Mouse (Mus musculus) urinary bladder, adult 2 months (tissue): Measurements from ENCODE around the gene Zfp663. TPM values are rescaled to one million over a fixed set of nuclear protein-coding genes. Genes with fewer than 3 reads are reported as not detected.

Experiments used
- DNase-seq: peaks from one replicate; pipeline ENCODE4 v3.0.0; 2022; ENCODE audit warnings: low spot score
- polyA plus RNA-seq: library from polyadenylated mRNA; depleted of rRNA; stranded (reverse); fragments of >200 nt; gene quantifications from 2 replicates; pipeline ENCODE4 v1.2.3, GENCODE M21; 2012; rRNA removed

Zfp663 gene
- polyA plus RNA-seq: 0.01 TPM in 1 of 2 replicates, not detected in the other

DNA sequence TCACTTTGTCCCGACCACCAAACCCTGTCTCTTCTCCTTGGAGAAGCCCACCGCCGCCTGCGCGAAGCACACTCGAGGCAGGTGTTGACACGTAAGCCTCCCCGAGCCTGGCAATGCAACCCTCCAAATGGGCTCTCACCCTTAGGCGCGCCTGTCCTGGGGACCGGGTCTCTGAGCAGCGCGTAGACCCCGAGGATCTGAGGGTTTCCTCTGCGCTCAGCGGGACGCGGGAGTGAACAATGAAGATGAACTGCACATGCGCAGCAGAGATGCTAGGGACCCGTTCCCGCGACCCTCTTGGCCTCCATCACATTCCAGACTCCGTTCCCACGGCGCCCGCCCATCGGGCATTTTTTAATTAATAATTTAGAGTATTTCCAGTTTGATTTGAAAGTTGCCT, at the start of gene Zfp663:
Gene Zfp663, minus strand, starts transcription at position 234 of the 400 bp plus-strand sequence.
- DNase-seq: no peak

DNA sequence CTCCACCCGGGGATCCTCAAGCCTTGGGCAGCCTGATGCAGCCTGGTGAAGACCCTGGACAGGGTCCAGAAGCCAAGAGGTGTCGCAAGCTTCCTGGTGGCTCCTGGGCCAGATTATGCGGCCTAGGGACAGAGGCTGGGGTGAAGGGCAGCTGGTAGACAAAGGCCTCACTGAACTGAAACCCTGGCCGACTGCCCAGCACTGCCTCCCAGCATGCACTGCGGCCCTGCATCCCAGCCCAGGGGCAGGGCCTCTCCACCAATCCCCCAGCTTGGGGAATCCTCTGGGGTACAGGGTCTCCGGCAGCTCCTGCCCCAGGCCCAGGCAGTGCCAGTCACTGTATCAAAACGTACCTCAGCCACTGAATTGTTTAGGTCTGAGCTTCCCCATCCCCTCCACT, 48.8 kb upstream of the Zfp663 start:
- no peak for DNase-seq

DNA sequence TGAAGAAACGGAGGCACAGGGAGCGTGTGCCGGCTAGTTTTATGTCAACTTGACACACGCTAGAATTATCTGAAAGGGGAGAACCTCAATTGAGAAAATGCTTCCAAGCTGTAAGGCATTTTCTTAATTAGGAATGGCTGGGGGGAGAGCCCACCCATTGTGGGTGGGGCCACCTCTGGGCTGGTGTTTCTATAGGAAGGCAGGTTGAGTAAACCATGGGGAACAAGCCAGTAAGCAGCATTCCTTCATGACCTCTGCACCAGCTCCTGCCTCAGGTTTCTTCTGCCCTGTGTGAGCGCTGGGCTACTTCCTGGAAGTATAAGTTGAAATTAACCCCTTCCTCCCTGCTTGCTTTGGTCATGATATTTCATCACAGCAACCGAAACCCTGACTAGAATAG, 47.3 kb upstream of the Zfp663 start:
- DNase-seq: no peak

DNA sequence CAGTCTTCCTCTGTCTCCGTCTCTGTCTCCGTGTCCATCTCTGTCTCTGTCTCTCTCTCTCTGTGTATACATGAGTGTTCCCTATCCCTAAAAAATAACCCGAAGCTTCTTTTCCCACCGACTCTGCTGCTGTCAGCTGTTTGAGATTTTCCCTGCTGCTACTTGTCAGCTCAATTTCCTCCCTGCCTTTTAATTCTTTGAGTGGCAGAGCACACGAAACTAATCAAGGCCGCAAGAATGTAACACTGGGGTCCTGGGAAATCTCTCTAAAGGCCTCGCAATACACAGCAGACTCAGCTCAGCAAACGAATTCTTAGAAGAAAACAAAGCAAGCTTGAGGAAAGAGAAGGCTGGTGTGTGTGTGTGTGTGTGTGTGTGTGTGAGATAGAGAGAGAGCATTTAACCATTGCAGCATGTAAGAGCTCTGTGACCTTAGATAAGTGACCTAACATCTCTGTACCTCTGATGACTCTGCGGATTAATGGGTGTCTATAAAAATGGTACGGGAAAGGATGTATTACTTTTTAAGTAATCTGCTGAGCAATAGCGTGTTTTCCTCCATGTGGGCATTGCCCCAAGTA, 46.7 kb upstream of the Zfp663 start:
- no peak for DNase-seq

DNA sequence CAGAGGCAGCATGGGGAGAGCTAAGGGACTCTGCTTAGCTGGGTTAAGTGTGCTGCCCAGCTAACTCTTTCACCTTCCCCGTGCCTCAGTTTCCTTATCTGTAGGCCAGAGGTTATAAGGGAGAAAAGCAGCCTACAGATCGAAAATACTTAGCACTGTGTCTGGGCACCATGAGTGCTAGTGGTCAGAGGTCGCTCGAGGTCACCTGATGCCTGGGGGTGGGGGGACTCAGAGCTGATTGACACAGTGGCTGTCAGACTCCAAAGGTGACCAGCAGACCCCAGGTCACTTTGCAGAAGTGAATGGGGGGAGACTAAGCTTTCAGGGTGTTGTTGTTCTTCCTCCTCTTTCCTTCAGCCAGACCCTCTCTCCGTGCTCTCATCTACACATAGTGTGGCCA, 45.8 kb upstream of the Zfp663 start:
- DNase-seq: no peak

DNA sequence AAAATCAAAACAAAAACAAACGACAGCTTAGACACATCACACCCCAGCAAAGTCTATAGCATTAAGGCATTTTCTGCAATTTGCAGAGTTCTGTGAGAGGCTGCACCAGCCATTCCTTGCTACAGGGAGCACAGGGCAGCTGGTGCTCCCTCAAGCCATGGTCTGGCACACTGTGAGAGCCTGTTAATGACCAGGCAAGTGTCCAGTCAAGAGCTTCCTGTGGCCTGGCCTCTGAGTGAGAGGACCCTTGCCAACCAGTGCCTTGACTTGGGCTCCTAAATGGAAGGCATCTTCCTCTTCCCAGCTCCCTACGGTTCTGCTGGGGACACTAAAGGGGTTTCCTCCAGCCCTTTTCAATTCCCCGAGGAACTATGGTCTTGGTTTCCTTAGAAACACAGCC, 45.4 kb upstream of the Zfp663 start:
- DNase-seq: no peak

DNA sequence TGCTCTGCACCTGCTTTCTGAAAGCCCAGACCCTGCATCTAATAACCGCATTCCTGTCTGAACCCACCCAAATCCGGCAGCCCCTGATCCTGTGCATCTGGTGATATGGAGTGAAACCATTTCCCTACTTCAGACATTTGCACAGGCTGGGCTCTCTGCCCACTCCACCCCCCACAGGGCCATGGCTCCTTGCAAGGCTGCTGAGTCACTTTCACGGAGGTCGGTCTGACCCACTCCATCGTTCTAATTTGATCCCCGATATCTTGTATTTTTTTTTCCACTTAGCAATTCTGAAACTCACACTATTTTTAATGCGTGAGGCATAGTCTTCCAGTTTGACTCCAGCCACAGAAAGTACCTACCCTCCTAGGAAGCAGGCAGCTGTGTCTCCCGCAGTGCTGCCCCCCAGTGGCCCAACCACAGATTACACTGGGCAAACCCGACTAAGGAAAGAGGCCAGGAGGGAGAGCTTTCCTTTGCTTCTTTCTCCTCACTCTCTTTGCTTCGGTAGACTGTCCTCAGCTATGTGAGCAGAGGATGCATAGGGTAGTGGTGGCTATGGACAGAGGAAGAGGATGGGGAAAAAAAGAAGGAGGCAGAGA, 39.3 kb upstream of the Zfp663 start:
- DNase-seq: peak; percentile 51

DNA sequence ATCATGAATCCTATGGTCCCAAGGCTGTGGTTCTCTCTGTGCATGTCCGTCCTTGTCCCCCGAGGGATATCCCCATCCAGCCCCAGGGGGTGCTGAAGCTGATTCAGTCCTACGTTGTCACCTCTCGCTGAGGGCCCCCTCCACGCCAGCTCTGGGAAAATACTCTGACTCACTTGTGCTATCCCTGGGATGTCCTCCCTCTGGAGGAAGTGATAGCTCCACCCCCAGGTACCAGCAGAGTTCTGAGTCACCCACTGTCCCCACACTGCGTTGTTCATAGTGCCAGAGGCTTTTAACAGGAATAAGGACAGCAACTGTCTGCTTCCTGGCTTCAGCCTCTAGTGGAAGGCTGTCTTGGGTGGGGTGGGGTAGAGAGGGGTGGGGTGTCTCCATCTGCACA, 36.8 kb upstream of the Zfp663 start:
- no peak for DNase-seq

DNA sequence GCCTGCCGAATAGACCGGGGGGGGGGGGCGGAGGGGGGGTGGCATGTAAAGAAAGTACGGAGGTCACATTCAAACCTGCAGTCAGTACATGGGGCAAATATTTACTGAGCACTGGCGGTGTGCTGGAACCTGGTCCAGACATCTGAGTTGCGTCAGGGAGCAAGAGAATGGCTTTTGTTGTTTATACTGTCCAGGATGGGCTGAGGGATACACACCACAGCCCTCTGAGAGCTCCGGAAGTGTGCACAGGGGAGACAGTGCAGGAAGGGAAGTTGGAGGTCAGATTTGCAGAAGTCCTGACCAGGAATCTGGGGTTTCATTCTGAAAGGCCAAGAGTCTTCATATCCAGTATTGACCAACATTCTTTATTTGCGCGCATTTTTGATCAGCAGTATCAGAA, 36.4 kb upstream of the Zfp663 start:
- DNase-seq: no peak

DNA sequence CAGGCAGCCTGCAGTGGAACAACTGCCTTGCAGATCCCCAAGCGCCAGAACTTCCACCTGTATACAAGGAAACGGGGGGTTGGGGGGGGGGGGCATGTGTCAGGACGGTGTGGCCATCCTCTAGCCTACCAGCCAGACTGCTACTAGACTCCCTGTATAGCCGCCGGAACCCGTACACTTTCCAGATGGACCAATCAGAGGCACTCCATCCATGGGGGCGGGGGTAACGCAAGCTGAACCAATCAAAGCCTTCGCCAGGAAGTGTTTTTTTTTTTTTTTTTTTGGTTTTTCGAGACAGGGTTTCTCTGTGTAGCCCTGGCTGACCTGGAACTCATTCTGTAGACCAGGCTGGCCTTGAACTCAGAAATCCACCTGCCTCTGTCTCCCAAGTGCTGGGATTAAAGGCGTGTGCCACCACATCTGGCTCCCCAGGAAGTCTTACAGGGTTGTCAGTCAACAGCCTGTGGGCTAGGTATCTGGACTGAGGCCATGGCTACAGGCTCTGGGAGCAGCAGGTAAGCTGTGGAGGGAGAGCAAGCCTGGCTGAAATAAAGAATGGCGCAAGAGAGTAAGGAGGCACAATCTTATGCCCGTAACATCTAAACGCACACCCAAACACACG, 29.7 kb upstream of the Zfp663 start:
- DNase-seq: no peak

DNA sequence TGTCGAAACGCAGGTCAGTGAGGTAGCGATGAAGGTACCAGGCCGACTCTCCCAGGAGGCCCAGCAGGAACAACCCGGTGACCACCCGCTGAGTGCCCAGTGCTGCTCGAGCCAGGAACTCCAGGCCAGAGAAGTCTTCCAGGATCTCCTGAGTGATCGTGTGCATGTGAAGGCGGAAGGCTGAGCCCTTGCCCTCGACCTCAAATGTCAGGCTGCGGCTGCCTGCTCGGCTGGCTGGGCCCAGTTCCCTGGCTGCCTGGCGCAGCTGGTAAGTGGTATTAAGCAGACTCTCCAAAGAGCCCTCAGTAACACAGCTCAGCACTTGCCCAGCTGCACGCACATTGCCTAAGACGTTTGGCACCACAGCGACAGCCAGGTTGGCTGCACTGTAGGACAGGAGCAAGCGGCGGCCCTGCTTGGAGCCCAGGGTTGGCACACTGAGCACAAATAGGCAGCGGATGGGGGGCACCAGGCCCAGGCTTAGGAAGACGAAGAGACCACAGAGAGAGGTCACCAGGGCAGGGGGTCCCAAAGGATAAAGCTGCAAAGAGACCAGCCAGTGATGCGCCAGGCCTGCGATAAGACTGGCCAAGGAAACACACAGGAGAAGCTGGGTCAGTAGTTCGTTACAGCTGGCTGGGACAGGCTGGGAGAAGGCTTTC, 29.1 kb upstream of the Zfp663 start:
- DNase-seq: no peak

DNA sequence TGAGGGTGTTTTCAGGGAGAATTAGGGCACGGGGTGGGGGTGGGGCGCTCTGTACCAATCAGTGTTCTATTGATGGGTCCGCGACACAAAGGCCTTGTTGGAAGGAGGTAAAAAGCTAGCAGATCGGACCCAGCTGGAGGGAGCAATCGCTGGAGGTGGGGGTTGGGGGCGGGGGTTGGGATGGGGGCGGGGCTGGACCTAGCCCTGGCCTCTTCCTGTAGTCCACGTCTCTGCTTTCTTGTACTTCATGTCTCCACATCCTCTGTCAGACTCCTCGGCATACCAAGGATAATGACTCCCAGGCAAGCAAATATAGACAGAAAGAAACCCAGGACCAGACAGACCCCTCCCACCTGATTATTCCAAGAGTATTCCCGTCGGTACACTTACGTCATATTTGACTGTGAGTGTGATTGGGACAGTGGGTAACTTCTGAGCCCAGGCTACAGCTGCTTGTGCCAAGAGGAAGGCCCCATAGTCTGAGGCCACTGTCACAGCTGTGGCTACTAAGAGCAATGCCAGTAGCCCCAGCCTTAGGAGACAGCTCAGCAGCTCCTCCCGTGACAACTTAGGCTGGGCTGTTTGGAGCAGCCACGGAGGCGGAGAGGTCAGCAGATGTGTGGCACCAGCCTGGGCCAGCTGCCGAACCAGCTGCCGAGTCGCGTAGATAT, 28.4 kb upstream of the Zfp663 start:
- DNase-seq: no peak

DNA sequence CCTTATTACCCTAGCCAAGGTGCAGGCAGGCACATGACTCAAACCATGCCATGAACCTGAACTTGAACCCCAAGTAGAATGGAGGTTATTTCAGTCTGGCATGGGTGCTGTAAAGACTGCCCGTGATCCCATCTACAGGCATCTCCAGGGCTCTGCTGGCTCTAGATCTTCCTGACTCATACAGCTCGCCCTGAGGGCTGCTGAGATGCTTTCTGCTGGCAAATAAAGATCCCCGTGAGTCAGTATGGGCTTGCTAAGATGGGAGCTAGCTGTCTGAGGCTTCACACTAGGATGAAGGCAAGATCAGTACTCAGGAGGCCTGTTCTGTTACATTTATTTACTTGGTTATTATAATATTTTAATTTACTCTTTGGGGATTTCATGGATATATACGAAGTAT, 23.6 kb upstream of the Zfp663 start:
- no peak for DNase-seq

DNA sequence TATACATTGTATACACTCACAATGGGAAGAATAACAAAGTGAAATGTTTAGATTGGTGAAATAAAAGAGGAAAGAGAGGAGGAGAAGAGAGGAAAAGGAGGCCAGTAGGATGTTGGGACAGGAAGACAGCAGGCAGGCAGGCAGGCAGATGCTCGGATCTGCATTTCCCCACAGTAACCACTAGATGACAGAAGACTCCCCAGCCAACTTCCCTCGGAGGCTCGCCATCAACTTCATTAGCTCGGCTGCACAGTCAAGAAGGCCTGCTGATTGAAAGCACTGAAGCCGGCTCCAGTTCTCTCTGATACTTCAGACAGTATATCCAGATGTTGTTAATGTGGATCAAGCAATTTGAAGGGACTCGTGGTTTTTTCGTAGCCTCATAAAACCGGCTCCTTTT, 23.0 kb upstream of the Zfp663 start:
- DNase-seq: no peak

DNA sequence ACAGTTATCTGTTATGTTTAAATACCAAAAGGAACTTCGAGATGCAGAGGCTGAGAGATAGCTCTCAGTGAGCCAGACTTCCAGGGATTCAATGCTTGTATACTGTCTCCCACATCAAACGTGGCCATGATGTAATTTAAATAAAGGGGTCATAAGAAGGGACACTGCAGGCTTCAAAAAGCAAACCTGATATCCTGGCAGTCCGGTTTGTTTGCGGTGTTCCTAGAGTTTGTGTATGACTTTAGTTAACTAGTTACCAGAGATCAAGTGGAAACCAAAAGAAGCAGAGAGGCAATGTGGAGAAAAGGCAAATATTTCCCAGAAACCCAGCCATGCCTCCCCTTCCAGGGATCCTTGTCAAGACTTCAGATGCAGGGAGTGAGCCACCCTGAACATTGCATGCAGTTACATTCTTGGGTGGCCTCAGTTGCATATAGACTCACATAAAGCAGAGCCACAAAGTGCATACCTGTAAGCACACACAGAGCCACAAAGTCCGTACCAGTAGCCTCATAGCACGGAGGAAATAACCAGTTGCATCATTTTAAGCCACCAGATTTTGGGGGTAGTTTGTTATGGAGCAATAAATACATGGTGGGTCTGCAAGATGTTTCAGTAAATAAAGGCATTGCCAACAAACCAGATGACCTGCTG, 20.9 kb upstream of the Zfp663 start:
- no peak for DNase-seq

DNA sequence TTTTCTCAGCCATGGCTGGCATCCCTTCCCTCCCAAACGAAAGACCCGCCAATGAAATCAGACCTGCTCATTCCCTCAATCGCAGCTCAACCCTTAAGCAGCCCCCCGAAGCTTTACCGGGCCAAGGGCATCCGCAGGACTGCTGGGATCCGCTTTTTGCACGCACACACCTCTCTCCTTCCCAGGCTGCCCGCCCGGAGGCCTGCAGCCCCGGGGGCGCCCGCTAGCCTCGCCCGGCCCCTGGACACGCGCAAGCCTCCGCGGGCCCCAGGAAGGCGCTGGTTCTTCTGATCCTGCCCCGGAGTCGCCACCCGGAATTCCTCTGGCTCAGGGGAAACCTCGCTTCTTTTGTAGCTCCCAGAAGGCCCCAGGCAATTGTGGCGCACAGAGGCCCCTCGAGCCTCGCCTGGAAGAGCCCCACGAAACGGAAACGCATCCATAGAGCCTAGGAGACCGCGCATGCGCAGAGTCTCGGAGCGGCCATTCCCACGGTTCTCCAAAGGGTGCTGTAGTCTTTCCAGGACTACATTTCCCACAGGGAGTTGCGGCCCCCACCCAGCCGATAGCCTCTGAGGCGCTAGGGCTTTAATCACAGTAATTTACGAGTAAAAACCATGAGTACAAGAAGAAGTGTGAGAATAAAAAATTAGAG, 19.4 kb upstream of the Zfp663 start, which contains the start of gene Zfp334:
Gene Zfp334, minus strand, starts transcription at position 416 of the 652 bp plus-strand sequence.
- peak; percentile 82 for DNase-seq

DNA sequence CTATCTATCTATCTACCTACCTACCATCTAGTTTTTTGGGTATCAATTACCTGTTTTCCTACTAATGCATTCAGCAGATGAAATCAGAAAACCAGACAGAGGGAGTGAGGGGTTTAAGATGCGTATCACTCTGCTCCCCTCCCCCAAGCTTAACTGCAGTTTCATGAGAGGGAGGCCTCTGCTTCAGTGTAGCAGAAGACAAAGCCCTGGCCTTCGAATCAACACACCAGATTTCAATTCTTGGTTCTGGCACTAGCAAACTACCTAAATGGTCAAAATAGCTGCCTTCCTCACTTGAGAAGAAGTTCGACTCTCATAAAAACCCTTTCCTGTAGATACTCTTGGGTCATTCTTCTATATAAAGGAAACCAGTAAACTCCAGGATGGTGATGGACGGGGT, 18.8 kb upstream of the Zfp663 start:
- DNase-seq: no peak

DNA sequence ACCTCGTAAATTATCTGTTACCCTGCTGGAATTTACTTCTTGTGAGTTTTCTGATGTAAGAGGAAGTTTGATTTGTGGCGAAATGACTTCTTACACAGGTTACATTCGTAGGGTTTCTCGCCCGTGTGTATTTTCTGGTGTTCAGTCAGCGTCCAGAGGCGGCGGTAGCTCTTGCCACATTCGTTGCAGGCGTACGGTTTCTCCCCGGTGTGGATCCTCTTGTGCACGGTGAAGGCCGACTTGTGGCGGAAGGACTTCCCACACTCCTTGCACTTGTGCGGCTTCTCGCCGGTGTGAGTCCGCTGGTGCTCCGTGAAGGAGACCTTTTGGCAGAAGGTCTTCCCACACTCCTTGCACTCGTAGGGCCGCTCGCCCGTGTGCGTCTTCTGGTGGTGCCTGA, 11.5 kb upstream of the Zfp663 start:
- DNase-seq: no peak

DNA sequence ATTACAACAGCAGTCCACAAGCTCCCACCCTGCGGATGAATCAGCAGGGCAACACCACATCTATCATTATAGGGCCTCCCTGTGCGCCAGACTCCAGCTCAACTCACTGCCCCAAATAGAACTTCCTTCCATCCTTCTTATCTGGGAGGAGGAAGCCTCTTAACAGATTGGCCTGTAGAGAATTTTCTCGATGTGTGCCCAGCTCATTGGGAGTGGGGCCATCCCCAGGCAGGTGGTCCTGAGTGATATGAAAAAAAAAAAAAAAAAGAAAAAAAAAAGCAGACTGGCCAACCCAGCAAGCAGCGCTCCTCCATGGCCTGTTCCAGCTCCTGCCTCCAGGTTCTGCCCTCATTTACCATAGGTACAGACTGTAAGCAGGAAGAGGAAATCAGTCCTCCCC, 7.5 kb upstream of the Zfp663 start:
- no peak for DNase-seq

DNA sequence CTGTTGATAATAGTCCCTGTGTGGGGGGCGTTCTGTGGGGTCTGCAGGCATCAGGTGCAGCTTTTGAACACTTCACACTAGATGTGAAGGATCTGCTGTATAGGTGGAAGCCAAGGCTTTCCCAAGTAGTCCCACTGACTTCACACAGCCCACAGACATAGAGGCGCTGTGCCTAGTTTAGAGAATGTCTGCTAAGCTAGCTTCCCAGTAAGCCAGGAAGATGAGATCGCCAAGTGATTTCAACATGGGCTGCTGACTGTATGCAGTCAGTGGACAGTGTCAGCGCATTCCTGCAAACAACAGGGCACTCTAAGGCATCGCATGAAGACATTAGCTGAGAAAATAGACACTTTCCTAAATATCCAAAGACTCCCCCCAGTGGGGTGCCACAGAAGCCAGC, 6.9 kb upstream of the Zfp663 start:
- DNase-seq: no peak

DNA sequence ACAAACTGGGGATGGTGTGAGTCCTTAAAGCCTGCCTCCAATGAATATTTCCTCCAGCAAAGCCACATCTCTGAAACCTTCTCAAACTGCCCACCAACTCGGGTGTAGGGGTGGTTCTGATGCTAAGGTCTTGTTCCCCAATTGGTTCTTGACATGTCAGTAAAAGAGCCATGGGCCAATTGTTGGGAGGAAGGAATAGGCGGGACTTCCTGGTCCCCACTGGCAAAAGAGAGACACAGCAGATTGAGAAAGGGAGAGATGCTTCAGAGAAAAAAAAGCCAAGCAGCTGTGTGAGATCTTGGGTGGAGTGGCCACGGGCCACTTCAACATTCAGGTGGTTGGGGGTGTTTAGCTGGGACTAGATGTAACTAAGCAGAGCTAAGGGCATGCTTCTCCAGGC, 2.5 kb upstream of the Zfp663 start:
- no peak for DNase-seq
